Mouse (Mus musculus): ENCODE measurements around the gene Gm49320. TPM values are rescaled to one million over a fixed set of nuclear protein-coding genes. Genes with fewer than 3 reads are reported as not detected.
"Not testable (repeated sequence)": the region's sequence is repeated elsewhere in the genome, so short reads cannot be mapped to it uniquely, and the experiment has no call there.

Gene Gm49320
- total RNA-seq, 2 experiments from 2014 or later = 0.14 to 0.31 TPM

DNA sequence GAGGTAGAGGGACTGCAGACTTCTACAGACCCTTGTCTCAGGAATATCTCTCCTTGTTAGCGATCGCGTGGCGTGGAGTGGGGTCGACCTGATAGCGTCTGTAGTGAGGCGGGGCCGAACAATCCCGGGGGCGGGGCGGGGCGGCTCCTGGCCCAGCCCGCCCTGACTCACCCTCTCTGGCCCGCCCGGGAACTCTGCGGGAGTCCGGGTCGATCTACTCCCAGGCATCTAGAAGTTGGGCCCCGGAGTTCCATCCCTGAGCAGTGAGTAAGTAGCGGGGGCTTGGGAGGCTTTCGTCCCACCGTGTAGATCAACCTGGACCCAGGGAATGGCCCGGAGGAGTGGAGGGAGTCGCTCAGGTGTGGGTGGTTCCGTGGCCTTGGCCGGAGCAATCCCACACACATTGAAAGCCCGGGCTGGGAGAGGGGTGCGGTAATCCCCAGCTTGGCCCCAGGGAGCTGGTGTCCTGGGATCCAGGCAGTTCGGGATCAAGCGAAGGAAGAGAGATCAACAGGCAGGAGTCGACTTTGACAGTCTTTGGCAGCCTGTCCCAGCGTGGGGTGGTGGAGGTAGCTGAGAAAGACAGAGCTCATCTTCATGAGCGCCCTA is 11.8 kb upstream of the Gm49320 start, which contains the start of gene Lrrc8e:
Lrrc8e (plus strand) TSS at position 89 of the 609 bp plus-strand sequence.
- DNase-seq = no peak

GRCm38 (mm10) chr8:4227919-4228318 is 10.7 kb upstream of the Gm49320 start:
- no peak for DNase-seq

- DNase-seq = no peak
Measured at GRCm38 (mm10) chr8:4229784-4230183, 8.9 kb upstream of the Gm49320 start.

- no peak for DNase-seq
Measured at GRCm38 (mm10) chr8:4230612-4231351, 7.9 kb upstream of the Gm49320 start.

DNA sequence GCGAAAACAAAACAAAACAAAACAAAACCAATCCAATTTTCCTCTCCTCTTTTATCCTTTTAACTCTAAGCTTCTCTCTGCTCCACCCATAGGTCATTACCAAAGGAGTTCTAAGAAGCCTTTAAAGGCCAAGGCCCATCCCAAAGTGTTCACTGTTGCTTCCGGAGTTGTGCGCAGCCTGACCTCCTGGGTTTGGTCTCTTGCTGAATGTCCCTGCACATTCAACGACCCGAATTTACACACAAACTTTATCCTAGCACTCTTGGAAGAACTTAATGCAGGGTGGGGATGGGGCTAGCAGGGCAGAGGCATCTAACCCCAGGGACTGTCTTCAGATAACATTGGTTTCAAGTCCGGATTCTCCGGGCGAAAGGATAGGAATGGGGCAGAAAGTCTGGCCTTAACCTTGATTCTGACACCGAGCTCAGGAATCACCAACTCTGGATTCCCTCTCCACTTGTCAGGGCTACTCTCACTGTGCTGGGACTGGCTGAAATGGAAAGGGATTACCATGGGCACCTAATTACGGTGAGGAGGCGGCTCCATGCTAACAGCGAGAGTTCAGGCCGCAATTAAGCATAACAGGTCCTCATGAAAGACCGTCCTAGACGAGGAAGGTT is 741 bp upstream of the Gm49320 start:
- no peak for DNase-seq

- DNase-seq = no peak
Measured at GRCm38 (mm10) chr8:4239193-4239890, 677 bp downstream of the Gm49320 start.

DNA sequence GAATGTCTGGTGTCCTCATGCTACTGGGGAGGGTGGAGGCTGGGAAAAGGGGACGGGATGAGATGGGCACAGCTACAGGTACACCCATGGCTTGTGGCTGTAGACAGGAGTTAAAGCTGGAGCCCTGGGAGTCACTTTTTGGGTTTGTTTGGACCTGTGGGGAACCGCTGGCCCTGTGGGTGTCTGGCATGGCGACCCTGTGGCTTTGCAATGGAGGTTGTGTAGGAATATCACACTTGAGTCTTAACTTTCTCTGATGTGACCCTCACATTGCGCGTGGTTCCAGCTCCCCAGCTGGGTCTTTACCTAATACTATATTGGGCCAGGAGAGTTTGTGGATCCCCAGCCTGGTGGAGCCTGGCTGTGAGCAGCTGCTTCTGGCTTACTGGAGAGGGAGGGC is 6.4 kb downstream of the Gm49320 start:
- DNase-seq = no peak

GRCm38 (mm10) chr8:4245737-4246136 is 7.1 kb downstream of the Gm49320 start:
- no peak for DNase-seq

- DNase-seq = no peak
Measured at GRCm38 (mm10) chr8:4247241-4247640, 8.6 kb downstream of the Gm49320 start.

GRCm38 (mm10) chr8:4247951-4248540 is 9.4 kb downstream of the Gm49320 start, which contains the start of gene Tgfbr3l:
Tgfbr3l (plus strand) TSS chr8:4248214.
- no peak for DNase-seq

GRCm38 (mm10) chr8:4249213-4249612 is 10.5 kb downstream of the Gm49320 start:
- peak; percentile 59 for DNase-seq

GRCm38 (mm10) chr8:4250306-4250970 is 11.8 kb downstream of the Gm49320 start:
- DNase-seq = peak; percentile 92

GRCm38 (mm10) chr8:4252116-4252760 is 13.6 kb downstream of the Gm49320 start:
- DNase-seq = no peak

- peak; percentile 95 for DNase-seq
Measured at GRCm38 (mm10) chr8:4252934-4253841, 14.5 kb downstream of the Gm49320 start, which contains the start of gene Snapc2. Snapc2 (plus strand) TSS chr8:4253080.

DNA sequence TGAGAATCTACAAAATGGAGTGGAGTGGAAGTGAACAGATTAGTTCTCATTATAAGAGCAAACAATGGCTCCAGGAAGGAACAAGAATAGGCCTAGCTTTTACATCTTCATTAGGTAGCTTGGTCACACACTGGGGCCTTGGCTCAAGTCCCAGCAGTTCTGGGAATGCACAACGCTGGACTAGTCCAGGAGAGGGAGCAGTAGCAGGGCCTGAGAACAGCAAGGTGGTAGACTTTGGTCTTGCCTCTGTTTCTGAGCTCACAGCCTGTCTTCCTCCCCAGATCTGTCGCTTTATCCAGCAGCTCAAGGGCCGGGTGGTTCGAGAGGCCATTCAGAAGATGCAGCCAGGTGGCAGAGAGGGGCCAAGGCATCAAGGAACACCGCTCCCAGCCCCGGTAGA is 15.3 kb downstream of the Gm49320 start:
- peak; percentile 45 for DNase-seq

DNA sequence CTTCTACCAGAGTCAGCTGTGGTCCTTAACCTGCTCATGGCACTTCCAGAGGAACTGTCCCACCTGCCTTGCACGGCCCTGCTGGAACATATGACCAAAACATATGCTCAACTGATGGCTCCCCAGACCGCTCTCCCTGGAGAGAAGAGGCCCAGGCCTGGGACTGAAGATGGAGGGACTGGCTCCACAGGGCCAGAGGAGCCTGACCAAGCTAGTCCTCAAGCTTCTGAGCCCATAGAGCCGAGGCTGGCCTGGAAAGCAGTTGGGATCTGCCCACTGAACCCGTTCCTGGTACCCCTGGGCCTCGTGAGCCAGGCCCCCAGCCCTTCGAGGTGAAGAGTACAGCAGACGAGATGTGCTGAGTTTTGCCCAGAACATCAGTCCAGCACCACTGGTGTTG is 16.8 kb downstream of the Gm49320 start:
- not testable (repeated sequence) for DNase-seq

GRCm38 (mm10) chr8:4256911-4257310 is 18.2 kb downstream of the Gm49320 start:
- DNase-seq = no peak

DNA sequence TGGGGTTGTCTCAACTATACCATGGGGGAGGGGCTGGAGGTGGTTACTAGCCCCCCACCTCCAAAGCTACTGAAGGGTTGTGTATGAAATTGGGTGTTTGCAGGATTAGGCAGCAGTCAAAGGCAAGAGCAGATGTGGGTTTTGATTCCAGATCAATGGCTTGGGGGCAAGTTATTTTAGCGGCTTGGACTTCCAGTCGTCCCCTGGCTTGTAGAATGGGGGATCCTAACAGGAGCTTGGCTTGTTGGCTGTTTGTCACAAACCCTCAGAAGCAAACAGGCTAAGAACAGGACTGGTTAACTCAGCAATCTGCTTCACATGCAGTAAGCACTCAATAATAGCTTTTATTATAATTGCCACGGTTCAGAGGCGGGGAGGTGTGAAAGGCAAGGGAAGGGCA is 18.7 kb downstream of the Gm49320 start:
- DNase-seq = no peak

DNA sequence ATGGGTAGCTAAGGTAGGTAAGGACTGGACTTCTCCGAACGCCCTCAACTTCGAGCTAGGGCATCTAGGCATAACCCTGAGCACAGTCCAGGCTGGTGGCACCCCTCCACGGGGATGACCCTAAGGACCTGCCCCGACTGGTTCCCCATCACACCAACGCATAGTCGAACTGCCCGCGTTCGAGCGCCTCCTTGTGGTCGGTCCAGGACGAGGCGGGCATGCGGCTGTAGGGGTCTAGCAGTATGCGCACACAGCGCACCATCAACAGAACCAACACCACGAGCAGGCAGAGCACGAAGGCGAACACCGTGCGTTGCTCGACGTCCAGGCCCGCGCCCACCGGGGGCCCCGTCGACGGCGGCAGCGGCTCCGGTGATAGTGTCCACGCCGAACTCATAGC is 19.6 kb downstream of the Gm49320 start:
- DNase-seq = peak; percentile 81

- no peak for DNase-seq
Measured at GRCm38 (mm10) chr8:4258678-4259077, 20.0 kb downstream of the Gm49320 start.
